Mouse (Mus musculus) small intestine, adult 2 months (tissue): Measurements from ENCODE around the gene Slc38a11.

Experiments used
- CTCF ChIP-seq: fragments of 200-500 bp; IDR thresholded peaks from 2 replicates; pipeline ENCODE4 v1.5.1; 2012; ENCODE audit warnings: low read depth, mild to moderate bottlenecking, control low read depth, inconsistent platforms, low read length, moderate library complexity, mixed read lengths; ENCODE audit not compliant: insufficient replicate concordance, insufficient read length; ENCODE audit errors: extremely low read depth
- POLR2A ChIP-seq: fragments of 200-500 bp; IDR thresholded peaks from 2 replicates; pipeline ENCODE4 v1.6.1; 2012; ENCODE audit warnings: low read depth, mild to moderate bottlenecking, control low read depth, inconsistent platforms, low read length, moderate library complexity

- no peak for TF ChIP-seq CTCF
- no peak for TF ChIP-seq POLR2A
Measured at GRCm38 (mm10) chr2:65294092-65294491, 69.7 kb downstream of the Slc38a11 start.
